Mouse (Mus musculus): Measurements from ENCODE around the gene Ehf.

GRCm38 (mm10) chr2:103331666-103332191, 28.7 kb upstream of the Ehf start:
- TF ChIP-seq CTCF (IDR thresholded peaks at IDR 0.05; ENCODE audit: low read depth) (no peak), EP300 (IDR thresholded peaks at IDR 0.05; ENCODE audit: low read depth) (no peak)

All from heart, postnatal 0 days (tissue).